Mouse (Mus musculus) intestine, embryonic 14.5 days (tissue): Measurements from ENCODE around the gene Tnnt3. TPM values are rescaled to one million over a fixed set of nuclear protein-coding genes. Genes with fewer than 3 reads are reported as not detected.

Source experiments
- ATAC-seq: fragments of 200-750 bp; cut with Nextera tagmentation; replicated peaks from 2 replicates; pipeline ENCODE4 v1.8.0; 2017; ENCODE audit warnings: low read depth, moderate number of reproducible peaks, moderate TSS enrichment, moderate library complexity; ENCODE audit not compliant: low FRiP score, low TSS enrichment
- DNase-seq: peaks from one replicate; pipeline ENCODE4 v3.0.0-alpha.2; 2018; ENCODE audit warnings: low spot score
- H3K27ac ChIP-seq: fragments of 300-500 bp; sonication (generic); 2 replicates; pipeline ENCODE4 v1.5.1; 2014; ENCODE audit warnings: low read depth, mild to moderate bottlenecking, control low read depth
- H3K27me3 ChIP-seq: fragments of 300-500 bp; sonication (generic); replicated peaks from 2 replicates; pipeline ENCODE4 v1.6.1; 2014; ENCODE audit warnings: low read length, control low read depth; ENCODE audit not compliant: control insufficient read depth, insufficient read depth
- H3K36me3 ChIP-seq: fragments of 300-500 bp; sonication (generic); 2 replicates; pipeline ENCODE4 v1.6.1; 2014; ENCODE audit warnings: low read length, control low read depth; ENCODE audit not compliant: control insufficient read depth, insufficient read depth
- H3K4me1 ChIP-seq: fragments of 300-500 bp; sonication (generic); replicated peaks from 2 replicates; pipeline ENCODE4 v1.6.1; 2014; ENCODE audit warnings: low read length, control low read depth, mixed read lengths; ENCODE audit not compliant: control insufficient read depth, insufficient read depth
- H3K4me2 ChIP-seq: fragments of 300-500 bp; sonication (generic); 2 replicates; pipeline ENCODE4 v1.6.1; 2014; ENCODE audit warnings: low read length
- H3K4me3 ChIP-seq: fragments of 300-500 bp; sonication (generic); 2 replicates; pipeline ENCODE4 v1.5.1; 2014; ENCODE audit warnings: low read depth, low read length, control low read depth, mixed read lengths
- H3K9ac ChIP-seq: fragments of 300-500 bp; sonication (generic); 2 replicates; pipeline ENCODE4 v1.6.1; 2014; ENCODE audit warnings: mild to moderate bottlenecking, low read length
- H3K9me3 ChIP-seq: fragments of 300-500 bp; sonication (generic); 2 replicates; pipeline ENCODE4 v1.6.1; 2016; ENCODE audit warnings: low read length, control low read depth; ENCODE audit not compliant: control insufficient read depth
- WGBS: fragments of 180-500 bp; shearing (Covaris S2); extraction: QIAGEN DNeasy Blood & Tissue Kit; methylation state at CpG from one replicate; pipeline ENCODE4 v1.1.7; 2014; 5-methylcytosine and 5-hydroxymethylcytosine counted together
- polyA plus RNA-seq: library from polyadenylated mRNA; unstranded; fragments of >200 nt; fragmentation: Nextera tagmentation; extraction: Ambion mirVana; gene quantifications from 2 replicates; pipeline ENCODE4 v1.2.1, GENCODE M21; 2014

Tnnt3 gene
- polyA plus RNA-seq, 1 experiment from 2014 or later = 2.4 TPM

- no peaks in the 10 kb centered on the region for H3K36me3 ChIP-seq
- H3K9me3 ChIP-seq = no peaks in the 10 kb centered on the region
- no peaks in the 10 kb centered on the region for H3K27me3 ChIP-seq
- 23% methylated on average over 13 of the region's 13 CpGs for WGBS
- no peak overlapping the region for H3K4me2 ChIP-seq
- H3K9ac ChIP-seq = no peak overlapping the region
- no peak overlapping the region for H3K4me3 ChIP-seq
- peaks cover 55% of the 10 kb centered on the region for H3K4me1 ChIP-seq
- ATAC-seq = peak; percentile 80
- no peak for DNase-seq
- peak overlapping the region; percentile 88 for H3K27ac ChIP-seq
Observed at GRCm38 (mm10) chr7:142552591-142553416, 54.2 kb downstream of the Tnnt3 start.

DNA sequence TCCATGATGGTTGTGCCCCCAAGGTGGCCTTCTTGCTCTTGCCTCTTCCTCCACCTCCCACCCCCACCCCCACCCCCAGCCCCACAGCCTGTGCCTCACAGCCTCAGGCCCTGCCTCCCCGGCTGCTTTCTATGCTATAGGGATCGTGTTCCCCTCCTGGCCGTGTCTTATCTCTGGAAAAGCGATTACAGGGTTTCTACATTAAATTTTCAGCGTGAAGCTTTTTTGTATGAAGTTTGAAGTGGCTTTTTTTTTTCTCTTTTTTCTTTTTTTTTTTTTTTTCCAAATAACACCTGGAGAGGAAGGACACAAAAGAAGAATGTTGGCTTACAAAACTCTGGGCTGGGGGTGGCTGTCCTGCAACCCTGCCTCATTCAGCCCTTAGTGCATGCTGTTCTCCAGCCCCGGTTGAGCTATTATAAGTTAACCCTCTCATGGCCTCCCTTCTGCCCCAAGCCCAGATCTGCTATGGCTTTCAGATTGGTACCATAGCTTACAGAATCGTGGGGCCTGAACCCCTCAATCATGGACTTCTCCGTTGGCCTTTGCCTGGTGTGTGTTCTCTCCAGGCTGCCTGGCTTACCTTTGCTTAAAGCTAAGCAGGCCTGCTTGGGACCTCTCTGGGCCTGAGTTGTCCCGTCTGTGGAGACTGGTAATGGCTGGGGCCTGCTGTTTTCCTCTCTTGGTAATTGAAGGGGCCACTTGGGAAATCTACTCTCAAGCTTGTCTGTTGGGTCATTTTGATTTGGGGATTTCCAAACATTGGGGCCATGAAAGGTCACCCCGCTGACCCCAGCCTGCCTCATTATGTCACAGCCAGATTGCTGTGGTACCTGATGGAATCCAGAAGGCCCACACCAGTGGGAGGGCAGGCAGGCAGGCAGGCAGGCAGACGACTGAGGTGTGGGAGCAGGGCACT is 55.0 kb downstream of the Tnnt3 start:
- Histone ChIP-seq H3K9ac (no peak overlapping the region), H3K4me3 (no peak overlapping the region), H3K27me3 (no peaks in the 10 kb centered on the region), H3K9me3 (no peaks in the 10 kb centered on the region), H3K27ac (peak overlapping the region; percentile 88), H3K36me3 (no peaks in the 10 kb centered on the region), H3K4me2 (no peak overlapping the region), H3K4me1 (peaks cover 46% of the 10 kb centered on the region)
- no peak for DNase-seq
- WGBS = 12% methylated on average over 11 of the region's 11 CpGs
- 0 out of 2 replicates have a peak, but pooled peaks have one; percentile 36 for ATAC-seq

DNA sequence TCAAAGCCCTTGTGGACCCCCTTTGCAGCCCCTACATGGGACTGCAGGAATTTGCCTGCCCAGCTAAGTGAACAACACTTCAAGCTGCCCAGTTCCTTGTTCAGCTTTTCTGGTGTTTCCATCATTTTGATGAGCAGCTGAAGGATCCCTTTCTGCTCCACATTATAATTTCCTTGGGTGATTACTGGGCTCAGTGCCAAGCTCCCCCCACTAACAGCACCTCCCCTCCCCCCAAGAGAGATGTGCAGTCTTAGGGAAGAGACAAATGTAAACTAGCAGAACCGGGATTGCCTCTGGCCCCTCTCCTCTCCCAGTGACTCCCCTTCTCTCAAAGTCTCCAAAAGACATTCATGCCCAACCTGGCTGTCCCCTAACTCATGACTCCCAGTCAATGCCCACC is 56.0 kb downstream of the Tnnt3 start:
- H3K36me3 ChIP-seq = no peaks in the 10 kb centered on the region
- H3K4me2 ChIP-seq = no peak overlapping the region
- no peaks in the 10 kb centered on the region for H3K27me3 ChIP-seq
- ATAC-seq (no peak), DNase-seq (no peak)
- peak overlapping the region; percentile 88 for H3K27ac ChIP-seq
- 0% methylated on average over 1 of the region's 1 CpGs for WGBS
- no peak overlapping the region for H3K9ac ChIP-seq
- peaks cover 50% of the 10 kb centered on the region for H3K4me1 ChIP-seq
- no peaks in the 10 kb centered on the region for H3K9me3 ChIP-seq
- no peak overlapping the region for H3K4me3 ChIP-seq

GRCm38 (mm10) chr7:142555366-142556088 is 56.9 kb downstream of the Tnnt3 start:
- Histone ChIP-seq H3K9me3 (no peaks in the 10 kb centered on the region), H3K4me2 (no peak overlapping the region), H3K4me3 (no peak overlapping the region), H3K36me3 (no peaks in the 10 kb centered on the region), H3K9ac (no peak overlapping the region), H3K4me1 (peaks cover 53% of the 10 kb centered on the region), H3K27ac (no peak overlapping the region), H3K27me3 (no peaks in the 10 kb centered on the region)
- DNase-seq (no peak), ATAC-seq (no peak)
- 79% methylated on average over 8 of the region's 8 CpGs for WGBS

- Histone ChIP-seq H3K36me3 (no peaks in the 10 kb centered on the region), H3K27me3 (no peaks in the 10 kb centered on the region), H3K9ac (no peak overlapping the region), H3K9me3 (no peaks in the 10 kb centered on the region), H3K4me2 (no peak overlapping the region), H3K27ac (no peak overlapping the region), H3K4me1 (peaks cover 56% of the 10 kb centered on the region), H3K4me3 (no peak overlapping the region)
- ATAC-seq (no peak), DNase-seq (no peak)
- 86% methylated on average over 2 of the region's 2 CpGs for WGBS
Observed at GRCm38 (mm10) chr7:142556089-142556476, 57.4 kb downstream of the Tnnt3 start.

DNA sequence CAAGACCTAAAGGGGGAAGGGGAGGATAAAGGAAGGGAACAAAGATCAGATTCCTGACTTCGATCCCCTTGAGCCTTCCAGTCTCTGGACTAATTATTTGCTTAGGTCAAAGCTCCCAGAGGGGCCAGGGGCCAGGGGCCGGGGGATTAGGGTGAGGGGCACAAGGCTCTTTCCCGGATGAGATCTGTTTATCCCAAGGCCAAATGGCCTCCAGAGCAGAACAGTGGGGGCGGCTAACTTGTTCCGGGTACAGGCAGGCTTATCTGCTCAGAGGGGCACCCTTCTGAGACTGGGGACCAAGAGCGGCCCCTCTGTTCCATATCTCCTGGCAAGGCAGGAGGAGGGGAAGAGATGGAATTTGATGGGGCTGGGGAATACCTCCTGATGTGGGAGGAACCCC is 59.1 kb downstream of the Tnnt3 start:
- peaks cover 67% of the 10 kb centered on the region for H3K4me1 ChIP-seq
- H3K4me2 ChIP-seq = no peak overlapping the region
- 28% methylated on average over 6 of the region's 6 CpGs for WGBS
- H3K27me3 ChIP-seq = no peaks in the 10 kb centered on the region
- H3K9ac ChIP-seq = no peak overlapping the region
- H3K9me3 ChIP-seq = no peaks in the 10 kb centered on the region
- DNase-seq (no peak), ATAC-seq (no peak)
- H3K4me3 ChIP-seq = no peak overlapping the region
- H3K27ac ChIP-seq = no peak overlapping the region
- H3K36me3 ChIP-seq = no peaks in the 10 kb centered on the region

DNA sequence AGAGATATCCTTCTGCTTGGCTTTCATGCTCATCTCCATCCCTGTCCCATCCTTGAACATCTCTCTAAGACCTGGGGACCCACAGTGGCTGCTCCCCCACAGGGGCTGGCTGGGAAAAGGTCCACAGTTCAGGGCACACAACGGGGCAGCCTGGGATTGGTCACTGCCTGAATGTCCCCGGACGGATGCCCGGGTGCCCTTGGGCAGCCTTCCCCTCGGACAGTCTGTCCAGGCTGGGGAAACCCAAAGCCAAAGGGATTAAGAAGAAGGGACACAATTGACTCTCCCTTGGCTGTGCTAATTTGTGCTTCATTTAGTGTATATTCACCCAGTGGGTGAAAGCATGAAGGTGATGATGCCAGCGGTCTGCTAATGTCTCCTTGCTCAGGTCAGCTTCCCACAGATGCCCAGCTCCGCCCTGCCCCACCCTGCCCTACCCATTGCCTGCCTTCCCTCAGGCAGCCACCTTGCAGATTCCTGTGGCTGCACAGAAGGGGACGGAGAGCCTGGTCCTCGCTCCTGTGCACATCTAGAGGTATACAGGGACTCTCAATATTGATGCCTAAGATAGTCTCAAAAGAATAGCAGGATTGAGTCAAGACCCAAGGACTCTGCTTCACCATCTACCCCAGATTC is 60.0 kb downstream of the Tnnt3 start:
- Histone ChIP-seq H3K27me3 (no peaks in the 10 kb centered on the region), H3K9ac (no peak overlapping the region), H3K27ac (no peak overlapping the region), H3K36me3 (no peaks in the 10 kb centered on the region), H3K4me3 (no peak overlapping the region), H3K4me2 (no peak overlapping the region), H3K4me1 (peaks cover 67% of the 10 kb centered on the region), H3K9me3 (no peaks in the 10 kb centered on the region)
- DNase-seq (no peak), ATAC-seq (no peak)
- WGBS = 93% methylated on average over 9 of the region's 9 CpGs

GRCm38 (mm10) chr7:142559651-142560175 is 61.1 kb downstream of the Tnnt3 start:
- no peak for ATAC-seq
- Histone ChIP-seq H3K36me3 (no peaks in the 10 kb centered on the region), H3K4me3 (no peak overlapping the region), H3K9ac (no peak overlapping the region), H3K27ac (peak overlapping the region; percentile 57; the same call in 1 of the 2 replicates), H3K4me1 (peaks cover 64% of the 10 kb centered on the region), H3K27me3 (no peaks in the 10 kb centered on the region), H3K9me3 (no peaks in the 10 kb centered on the region), H3K4me2 (no peak overlapping the region)
- 33% methylated on average over 5 of the region's 5 CpGs for WGBS
- no peak for DNase-seq
